Mouse (Mus musculus) erythroblast, embryonic 14.5 days (primary cell): Measurements from ENCODE around the gene Tpo.

ENCODE experiments used
- GATA1 ChIP-seq: IDR thresholded peaks from 2 replicates; pipeline ENCODE4 v1.6.1; 2012; ENCODE audit warnings: low read length, inconsistent platforms, mixed read lengths
- TAL1 ChIP-seq: IDR thresholded peaks from 3 replicates; pipeline ENCODE4 v1.6.1; 2012; ENCODE audit warnings: low read length, inconsistent platforms, mixed read lengths

- no peak for TF ChIP-seq GATA1
- no peak for TF ChIP-seq TAL1
These were observed 123.7 kb downstream of the Tpo start for GRCm38 (mm10) chr12:30008741-30009140.
